Mouse (Mus musculus): ENCODE data around the gene Klhdc8b. TPM values are rescaled to one million over a fixed set of nuclear protein-coding genes. Genes with fewer than 3 reads are reported as not detected.

The Klhdc8b gene
- polyA plus RNA-seq, 1 experiment = 3.7 TPM

- peaks cover 20% of the 10 kb centered on the region for H3K27me3 ChIP-seq (ENCODE audit: control insufficient read depth, insufficient read depth, insufficient read length)
- no peak for TF ChIP-seq MYOG (IDR thresholded peaks at IDR 0.05; ENCODE audit: control insufficient read depth in 1 of 3, insufficient read depth in 1 of 3, insufficient read length in 2 of 3, low read depth in 2 of 3)
- no peak for TF ChIP-seq CEBPB (IDR thresholded peaks at IDR 0.05; ENCODE audit: insufficient read depth, poor library complexity, severe bottlenecking)
- TF ChIP-seq REST (IDR thresholded peaks at IDR 0.05; ENCODE audit: insufficient read depth, insufficient read length) = no peak
- TF ChIP-seq MAX (IDR thresholded peaks at IDR 0.05; ENCODE audit: low read depth) = no peak
- no peak for TF ChIP-seq MYOD1 (IDR thresholded peaks at IDR 0.05; ENCODE audit: control insufficient read depth in 1 of 3, insufficient read length in 2 of 3, low read depth in 2 of 3)
- TF ChIP-seq POLR2A (IDR thresholded peaks at IDR 0.05; ENCODE audit: insufficient read length, low read depth) = no peak
- TF ChIP-seq SRF (IDR thresholded peaks at IDR 0.05; ENCODE audit: control insufficient read depth, insufficient read length, low read depth) = no peak
- no peak for TF ChIP-seq TCF3 (IDR thresholded peaks at IDR 0.05; ENCODE audit: insufficient read length, low read depth)
- TF ChIP-seq E2F4 (IDR thresholded peaks at IDR 0.05; ENCODE audit: insufficient read depth) = no peak
- no peak for TF ChIP-seq TCF12 (IDR thresholded peaks at IDR 0.05; ENCODE audit: insufficient read depth, poor library complexity, severe bottlenecking)
- TF ChIP-seq USF1 (IDR thresholded peaks at IDR 0.05; ENCODE audit: low read depth) = no peak
- TF ChIP-seq POLR2AphosphoS2 (IDR thresholded peaks at IDR 0.05; ENCODE audit: insufficient read length, low read depth) = no peak
- no peaks in the 10 kb centered on the region for H3K79me2 ChIP-seq (ENCODE audit: control insufficient read depth, insufficient read depth)
- no peak within 1 kb of the TSS for H3ac ChIP-seq (ENCODE audit: control insufficient read depth, insufficient read length)
- no peaks in the 10 kb centered on the region for H3K36me3 ChIP-seq (ENCODE audit: control insufficient read depth, insufficient read depth)
- no peak within 1 kb of the TSS for H3K4me3 ChIP-seq
- H3K4me2 ChIP-seq (ENCODE audit: low read depth) = no peak within 1 kb of the TSS
Measured at GRCm38 (mm10) chr9:108436182-108436581, 25.2 kb downstream of the Klhdc8b start, which contains the start of gene BC048562. Gene BC048562 (plus strand): TSS chr9:108436482.

- Histone ChIP-seq H3ac (ENCODE audit: control insufficient read depth, insufficient read length) (no peak overlapping the region), H3K27me3 (ENCODE audit: control insufficient read depth, insufficient read depth, insufficient read length) (peaks cover 8% of the 10 kb centered on the region), H3K4me3 (no peak overlapping the region), H3K36me3 (ENCODE audit: control insufficient read depth, insufficient read depth) (no peaks in the 10 kb centered on the region), H3K79me2 (ENCODE audit: control insufficient read depth, insufficient read depth) (no peaks in the 10 kb centered on the region), H3K4me2 (ENCODE audit: low read depth) (no peak overlapping the region)
- no peak for TF ChIP-seq TCF12 (IDR thresholded peaks at IDR 0.05; ENCODE audit: insufficient read depth, poor library complexity, severe bottlenecking)
Measured at GRCm38 (mm10) chr9:108431431-108432067, 29.8 kb downstream of the Klhdc8b start.

GRCm38 (mm10) chr9:108428384-108428783 is 33.0 kb downstream of the Klhdc8b start, which contains the start of gene Ccdc36:
Gene Ccdc36 (minus strand): TSS chr9:108428484.
- Histone ChIP-seq H3K4me2 (ENCODE audit: low read depth) (no peak within 1 kb of the TSS), H3K79me2 (ENCODE audit: control insufficient read depth, insufficient read depth) (no peaks in the 10 kb centered on the region), H3K4me3 (no peak within 1 kb of the TSS), H3ac (ENCODE audit: control insufficient read depth, insufficient read length) (no peak within 1 kb of the TSS), H3K36me3 (ENCODE audit: control insufficient read depth, insufficient read depth) (no peaks in the 10 kb centered on the region), H3K27me3 (ENCODE audit: control insufficient read depth, insufficient read depth, insufficient read length) (peaks cover 5% of the 10 kb centered on the region)
- no peak for TF ChIP-seq MAX (IDR thresholded peaks at IDR 0.05; ENCODE audit: low read depth)
- no peak for TF ChIP-seq SRF (IDR thresholded peaks at IDR 0.05; ENCODE audit: control insufficient read depth, insufficient read length, low read depth)
- TF ChIP-seq USF1 (IDR thresholded peaks at IDR 0.05; ENCODE audit: low read depth) = no peak
- no peak for TF ChIP-seq POLR2AphosphoS2 (IDR thresholded peaks at IDR 0.05; ENCODE audit: insufficient read length, low read depth)
- TF ChIP-seq POLR2A (IDR thresholded peaks at IDR 0.05; ENCODE audit: insufficient read length, low read depth) = no peak
- no peak for TF ChIP-seq TCF3 (IDR thresholded peaks at IDR 0.05; ENCODE audit: insufficient read length, low read depth)
- no peak for TF ChIP-seq TCF12 (IDR thresholded peaks at IDR 0.05; ENCODE audit: insufficient read depth, poor library complexity, severe bottlenecking)
- TF ChIP-seq REST (IDR thresholded peaks at IDR 0.05; ENCODE audit: insufficient read depth, insufficient read length) = no peak
- no peak for TF ChIP-seq E2F4 (IDR thresholded peaks at IDR 0.05; ENCODE audit: insufficient read depth)
- no peak for TF ChIP-seq MYOG (IDR thresholded peaks at IDR 0.05; ENCODE audit: control insufficient read depth in 1 of 3, insufficient read depth in 1 of 3, insufficient read length in 2 of 3, low read depth in 2 of 3)
- no peak for TF ChIP-seq MYOD1 (IDR thresholded peaks at IDR 0.05; ENCODE audit: control insufficient read depth in 1 of 3, insufficient read length in 2 of 3, low read depth in 2 of 3)
- no peak for TF ChIP-seq CEBPB (IDR thresholded peaks at IDR 0.05; ENCODE audit: insufficient read depth, poor library complexity, severe bottlenecking)

- Histone ChIP-seq H3K4me3 (no peak overlapping the region), H3K27me3 (ENCODE audit: control insufficient read depth, insufficient read depth, insufficient read length) (no peaks in the 10 kb centered on the region), H3K79me2 (ENCODE audit: control insufficient read depth, insufficient read depth) (no peaks in the 10 kb centered on the region), H3K4me2 (ENCODE audit: low read depth) (no peak overlapping the region), H3ac (ENCODE audit: control insufficient read depth, insufficient read length) (no peak overlapping the region), H3K36me3 (ENCODE audit: control insufficient read depth, insufficient read depth) (no peaks in the 10 kb centered on the region)
- TF ChIP-seq POLR2AphosphoS2 (IDR thresholded peaks at IDR 0.05; ENCODE audit: insufficient read length, low read depth) = no peak
- TF ChIP-seq MYOD1 (IDR thresholded peaks at IDR 0.05; ENCODE audit: control insufficient read depth in 1 of 3, insufficient read length in 2 of 3, low read depth in 2 of 3) = no peak
- no peak for TF ChIP-seq TCF12 (IDR thresholded peaks at IDR 0.05; ENCODE audit: insufficient read depth, poor library complexity, severe bottlenecking)
- TF ChIP-seq E2F4 (IDR thresholded peaks at IDR 0.05; ENCODE audit: insufficient read depth) = no peak
- TF ChIP-seq TCF3 (IDR thresholded peaks at IDR 0.05; ENCODE audit: insufficient read length, low read depth) = no peak
- no peak for TF ChIP-seq MYOG (IDR thresholded peaks at IDR 0.05; ENCODE audit: control insufficient read depth in 1 of 3, insufficient read depth in 1 of 3, insufficient read length in 2 of 3, low read depth in 2 of 3)
- no peak for TF ChIP-seq REST (IDR thresholded peaks at IDR 0.05; ENCODE audit: insufficient read depth, insufficient read length)
- TF ChIP-seq POLR2A (IDR thresholded peaks at IDR 0.05; ENCODE audit: insufficient read length, low read depth) = no peak
- no peak for TF ChIP-seq SRF (IDR thresholded peaks at IDR 0.05; ENCODE audit: control insufficient read depth, insufficient read length, low read depth)
- no peak for TF ChIP-seq MAX (IDR thresholded peaks at IDR 0.05; ENCODE audit: low read depth)
- TF ChIP-seq USF1 (IDR thresholded peaks at IDR 0.05; ENCODE audit: low read depth) = no peak
- no peak for TF ChIP-seq CEBPB (IDR thresholded peaks at IDR 0.05; ENCODE audit: insufficient read depth, poor library complexity, severe bottlenecking)
Measured at GRCm38 (mm10) chr9:108412221-108412620, 49.2 kb downstream of the Klhdc8b start.
